Mouse (Mus musculus): Measurements from ENCODE around the gene Cul1. TPM values are rescaled to one million over a fixed set of nuclear protein-coding genes. Genes with fewer than 3 reads are reported as not detected.

Cul1 gene
- polyA plus RNA-seq, 1 experiment from 2014 or later: 125 TPM

DNA sequence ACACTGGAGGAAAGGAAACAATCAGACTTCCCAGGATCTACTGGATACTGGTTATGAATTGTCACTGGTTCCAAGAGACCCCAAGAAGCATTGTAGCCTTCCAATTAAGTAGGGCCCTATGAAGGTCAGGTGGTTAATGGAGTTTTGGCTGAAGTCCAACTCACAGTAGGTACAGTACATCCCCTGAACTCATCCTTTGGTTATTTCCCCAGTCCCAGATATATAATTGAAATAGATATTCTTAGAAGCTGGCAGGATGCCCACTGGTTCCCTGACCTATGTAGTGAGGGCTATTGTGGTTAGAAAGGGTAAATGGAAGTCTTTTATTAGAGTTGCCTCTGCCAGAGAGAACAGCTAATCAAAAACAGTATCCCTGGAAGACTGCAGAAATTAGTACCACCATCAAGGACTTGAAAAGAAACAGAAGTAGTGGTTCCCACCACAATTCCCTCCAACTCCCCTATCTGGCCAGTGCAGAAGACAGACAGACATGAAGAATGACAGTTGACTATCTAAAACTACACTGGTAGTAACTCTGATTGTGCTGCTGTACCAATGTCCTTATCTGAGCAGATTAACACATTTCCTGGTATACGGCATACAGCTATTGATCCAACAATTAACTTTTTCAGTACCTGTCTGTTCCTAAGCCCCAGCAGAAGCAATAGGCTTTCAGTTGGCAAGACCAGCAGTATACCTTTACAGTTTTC lies 112.3 kb downstream of the Cul1 start:
- no peak for ATAC-seq (ENCODE audit: low FRiP score)
- Histone ChIP-seq H3K27ac (no peak overlapping the region), H3K4me1 (replicated peaks) (no peaks in the 10 kb centered on the region), H3K4me2 (no peak overlapping the region), H3K9me3 (no peaks in the 10 kb centered on the region), H3K4me3 (no peak overlapping the region), H3K36me3 (peaks cover 46% of the 10 kb centered on the region), H3K9ac (no peak overlapping the region), H3K27me3 (no peaks in the 10 kb centered on the region)
- 89% methylated on average over 1 of the region's 1 CpGs for WGBS

DNA sequence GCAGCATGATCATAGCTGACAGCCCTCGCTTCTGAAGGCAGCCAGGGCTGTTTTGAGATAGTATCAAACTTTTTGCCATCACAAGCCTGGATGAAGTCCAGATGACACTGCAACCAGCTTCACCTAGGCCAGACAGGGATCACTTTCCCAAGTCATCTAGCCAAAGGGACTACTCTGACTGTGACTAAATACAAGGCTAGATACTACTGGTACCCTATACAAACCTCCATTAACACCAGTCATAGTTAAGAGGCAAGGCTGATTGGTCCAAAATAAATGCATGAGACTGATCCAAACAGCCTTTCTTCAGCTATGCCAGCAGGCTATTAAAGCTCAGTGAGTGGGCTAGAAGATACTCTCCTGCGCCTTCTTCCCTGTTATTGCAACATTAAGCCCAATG lies 119.7 kb downstream of the Cul1 start:
- Histone ChIP-seq H3K9me3 (no peaks in the 10 kb centered on the region), H3K27ac (no peak overlapping the region), H3K9ac (no peak overlapping the region), H3K36me3 (peaks cover 28% of the 10 kb centered on the region), H3K4me1 (replicated peaks) (no peaks in the 10 kb centered on the region), H3K4me3 (no peak overlapping the region), H3K4me2 (no peak overlapping the region), H3K27me3 (no peaks in the 10 kb centered on the region)
- WGBS: 96% methylated on average over 2 of the region's 2 CpGs
- ATAC-seq (ENCODE audit: low FRiP score): no peak

Other genes with a start within 250 kb of the Cul1 start
- gene Ezh2, start 141.9 kb downstream of the Cul1 start, polyA plus RNA-seq (2015; fragmentation: Nextera tagmentation; extraction: Ambion mirVana): 102 and 108 TPM in 2 replicates